Mouse (Mus musculus) embryonic facial prominence, embryonic 15.5 days (tissue): ENCODE measurements around the gene Cherp. TPM values are rescaled to one million over a fixed set of nuclear protein-coding genes. Genes with fewer than 3 reads are reported as not detected.

Source experiments
- ATAC-seq: fragments of 200-750 bp; cut with Nextera tagmentation; 2 replicates; pipeline ENCODE4 v1.8.0; 2017; ENCODE audit warnings: low read depth, moderate TSS enrichment; ENCODE audit not compliant: insufficient number of reproducible peaks, low FRiP score, low TSS enrichment
- H3K27ac ChIP-seq: fragments of 300-500 bp; sonication (generic); replicated peaks from 2 replicates; pipeline ENCODE4 v1.5.1; 2015; ENCODE audit warnings: mild to moderate bottlenecking, inconsistent platforms
- H3K27me3 ChIP-seq: fragments of 300-500 bp; sonication (generic); 2 replicates; pipeline ENCODE4 v1.6.1; 2015; ENCODE audit warnings: inconsistent platforms
- H3K36me3 ChIP-seq: fragments of 300-500 bp; sonication (generic); 2 replicates; pipeline ENCODE4 v1.6.1; 2015; ENCODE audit warnings: mild to moderate bottlenecking, inconsistent platforms
- H3K4me1 ChIP-seq: fragments of 300-500 bp; sonication (generic); 2 replicates; pipeline ENCODE4 v1.6.1; 2015; ENCODE audit warnings: inconsistent platforms
- H3K4me2 ChIP-seq: fragments of 300-500 bp; sonication (generic); replicated peaks from 2 replicates; pipeline ENCODE4 v1.6.1; 2015; ENCODE audit warnings: mild to moderate bottlenecking, inconsistent platforms
- H3K4me3 ChIP-seq: fragments of 300-500 bp; sonication (generic); replicated peaks from 2 replicates; pipeline ENCODE4 v1.5.1; 2015; ENCODE audit warnings: mild to moderate bottlenecking, inconsistent platforms
- H3K9ac ChIP-seq: fragments of 300-500 bp; sonication (generic); 2 replicates; pipeline ENCODE4 v1.6.1; 2015; ENCODE audit warnings: inconsistent platforms
- H3K9me3 ChIP-seq: fragments of 300-500 bp; sonication (generic); replicated peaks from 2 replicates; pipeline ENCODE4 v1.6.1; 2016; ENCODE audit warnings: inconsistent platforms
- WGBS: fragments of 180-500 bp; shearing (Covaris S2); methylation state at CpG from one replicate; pipeline ENCODE4 v1.1.7; 2015; 5-methylcytosine and 5-hydroxymethylcytosine counted together
- polyA plus RNA-seq: library from polyadenylated mRNA; unstranded; fragments of >200 nt; fragmentation: Nextera tagmentation; extraction: Ambion mirVana; gene quantifications from 2 replicates; pipeline ENCODE4 v1.2.1, GENCODE M21; 2015

Gene Cherp
- polyA plus RNA-seq, 1 experiment from 2014 or later = 68.6 TPM

- ATAC-seq = no peak
- Histone ChIP-seq H3K27ac (no peak overlapping the region), H3K4me2 (no peak overlapping the region), H3K9me3 (no peaks in the 10 kb centered on the region), H3K9ac (no peak overlapping the region), H3K36me3 (peaks cover 29% of the 10 kb centered on the region), H3K4me3 (no peak overlapping the region), H3K27me3 (no peaks in the 10 kb centered on the region), H3K4me1 (peaks cover 12% of the 10 kb centered on the region)
- 82% methylated on average over 4 of the region's 4 CpGs for WGBS
These were observed 23.5 kb upstream of the Cherp start for GRCm38 (mm10) chr8:72498527-72498926.

GRCm38 (mm10) chr8:72497911-72498310, 22.9 kb upstream of the Cherp start:
- Histone ChIP-seq H3K36me3 (peaks cover 29% of the 10 kb centered on the region), H3K4me3 (no peak overlapping the region), H3K4me2 (no peak overlapping the region), H3K9ac (no peak overlapping the region), H3K4me1 (peaks cover 16% of the 10 kb centered on the region), H3K27me3 (no peaks in the 10 kb centered on the region), H3K9me3 (no peaks in the 10 kb centered on the region), H3K27ac (no peak overlapping the region)
- 59% methylated on average over 1 of the region's 1 CpGs for WGBS
- no peak for ATAC-seq

GRCm38 (mm10) chr8:72496217-72496616, 21.2 kb upstream of the Cherp start:
- ATAC-seq = no peak
- H3K4me3 ChIP-seq = no peak overlapping the region
- H3K4me1 ChIP-seq = peaks cover 24% of the 10 kb centered on the region
- no peak overlapping the region for H3K4me2 ChIP-seq
- no peaks in the 10 kb centered on the region for H3K9me3 ChIP-seq
- no peak overlapping the region for H3K27ac ChIP-seq
- H3K9ac ChIP-seq = no peak overlapping the region
- peaks cover 29% of the 10 kb centered on the region for H3K36me3 ChIP-seq
- WGBS = 89% methylated on average over 19 of the region's 19 CpGs
- no peaks in the 10 kb centered on the region for H3K27me3 ChIP-seq

- no peaks in the 10 kb centered on the region for H3K9me3 ChIP-seq
- H3K4me3 ChIP-seq = no peak overlapping the region
- H3K4me1 ChIP-seq = peaks cover 30% of the 10 kb centered on the region
- no peak overlapping the region for H3K27ac ChIP-seq
- 86% methylated on average over 23 of the region's 23 CpGs for WGBS
- no peak overlapping the region for H3K4me2 ChIP-seq
- no peak for ATAC-seq
- no peak overlapping the region for H3K9ac ChIP-seq
- H3K27me3 ChIP-seq = no peaks in the 10 kb centered on the region
- peaks cover 29% of the 10 kb centered on the region for H3K36me3 ChIP-seq
These were observed 20.5 kb upstream of the Cherp start for GRCm38 (mm10) chr8:72495411-72496111.

GRCm38 (mm10) chr8:72493381-72493780, 18.4 kb upstream of the Cherp start:
- H3K4me3 ChIP-seq = peak overlapping the region; percentile 98
- WGBS = 8% methylated on average over 8 of the region's 8 CpGs
- no peaks in the 10 kb centered on the region for H3K27me3 ChIP-seq
- peak overlapping the region; percentile 69 for H3K27ac ChIP-seq
- peak overlapping the region; percentile 68 for H3K4me2 ChIP-seq
- H3K36me3 ChIP-seq = peaks cover 36% of the 10 kb centered on the region
- peak overlapping the region; percentile 37 for H3K9ac ChIP-seq
- no peaks in the 10 kb centered on the region for H3K9me3 ChIP-seq
- H3K4me1 ChIP-seq = peaks cover 32% of the 10 kb centered on the region
- ATAC-seq = no peak

GRCm38 (mm10) chr8:72492622-72493081, 17.6 kb upstream of the Cherp start:
- peaks cover 44% of the 10 kb centered on the region for H3K36me3 ChIP-seq
- WGBS = under 1% methylated on average over 56 of the region's 56 CpGs
- peak; percentile 99 for ATAC-seq

GRCm38 (mm10) chr8:72491680-72492621, 16.9 kb upstream of the Cherp start, which contains the start of gene Slc35e1:
TSS of gene Slc35e1 (minus strand) at chr8:72492614.
- peak; percentile 9 for ATAC-seq
- no peaks in the 10 kb centered on the region for H3K27me3 ChIP-seq
- peaks cover 49% of the 10 kb centered on the region for H3K36me3 ChIP-seq
- H3K9ac ChIP-seq = peak within 1 kb of the TSS; percentile 87
- H3K9me3 ChIP-seq = no peaks in the 10 kb centered on the region
- peak within 1 kb of the TSS; percentile 90 for H3K4me2 ChIP-seq
- H3K4me3 ChIP-seq = peak within 1 kb of the TSS; percentile 98
- peaks cover 32% of the 10 kb centered on the region for H3K4me1 ChIP-seq
- under 1% methylated on average over 84 of the region's 98 CpGs for WGBS
- H3K27ac ChIP-seq = peak within 1 kb of the TSS; percentile 81

More at GRCm38 (mm10) chr8:72492622-72493081, 17.6 kb upstream of the Cherp start:
- H3K4me2 ChIP-seq = peak overlapping the region; percentile 90
- H3K9me3 ChIP-seq = no peaks in the 10 kb centered on the region
- no peaks in the 10 kb centered on the region for H3K27me3 ChIP-seq
- peak overlapping the region; percentile 98 for H3K4me3 ChIP-seq
- H3K4me1 ChIP-seq = peaks cover 32% of the 10 kb centered on the region
- H3K27ac ChIP-seq = peak overlapping the region; percentile 81
- H3K9ac ChIP-seq = peak overlapping the region; percentile 87

GRCm38 (mm10) chr8:72491017-72491416, 16.0 kb upstream of the Cherp start:
- no peaks in the 10 kb centered on the region for H3K9me3 ChIP-seq
- no peak overlapping the region for H3K9ac ChIP-seq
- no peak overlapping the region for H3K27ac ChIP-seq
- H3K27me3 ChIP-seq = no peaks in the 10 kb centered on the region
- H3K4me2 ChIP-seq = peak overlapping the region; percentile 90
- peaks cover 47% of the 10 kb centered on the region for H3K36me3 ChIP-seq
- H3K4me3 ChIP-seq = peak overlapping the region; percentile 98
- H3K4me1 ChIP-seq = peaks cover 32% of the 10 kb centered on the region
- no peak for ATAC-seq
- WGBS = 76% methylated on average over 2 of the region's 2 CpGs

- no peak overlapping the region for H3K27ac ChIP-seq
- no peak overlapping the region for H3K4me3 ChIP-seq
- H3K4me1 ChIP-seq = peaks cover 26% of the 10 kb centered on the region
- ATAC-seq = no peak
- no peaks in the 10 kb centered on the region for H3K9me3 ChIP-seq
- no peaks in the 10 kb centered on the region for H3K27me3 ChIP-seq
- peaks cover 70% of the 10 kb centered on the region for H3K36me3 ChIP-seq
- no peak overlapping the region for H3K9ac ChIP-seq
- H3K4me2 ChIP-seq = no peak overlapping the region
These were observed 12.0 kb upstream of the Cherp start for GRCm38 (mm10) chr8:72487014-72487413.

- H3K4me2 ChIP-seq = no peak overlapping the region
- no peaks in the 10 kb centered on the region for H3K9me3 ChIP-seq
- ATAC-seq = no peak
- WGBS = 77% methylated on average over 6 of the region's 6 CpGs
- no peak overlapping the region for H3K9ac ChIP-seq
- no peak overlapping the region for H3K27ac ChIP-seq
- peaks cover 14% of the 10 kb centered on the region for H3K4me1 ChIP-seq
- no peak overlapping the region for H3K4me3 ChIP-seq
- peaks cover 80% of the 10 kb centered on the region for H3K36me3 ChIP-seq
- no peaks in the 10 kb centered on the region for H3K27me3 ChIP-seq
These were observed 10.6 kb upstream of the Cherp start for GRCm38 (mm10) chr8:72485456-72486199.

GRCm38 (mm10) chr8:72470684-72471083, 4.3 kb downstream of the Cherp start:
- no peak for ATAC-seq
- H3K9ac ChIP-seq = no peak overlapping the region

More at GRCm38 (mm10) chr8:72470684-72471083, 4.3 kb downstream of the Cherp start:
- Histone ChIP-seq H3K27me3 (no peaks in the 10 kb centered on the region), H3K4me2 (no peak overlapping the region), H3K36me3 (peaks cover 70% of the 10 kb centered on the region), H3K9me3 (no peaks in the 10 kb centered on the region), H3K4me1 (peaks cover 8% of the 10 kb centered on the region), H3K27ac (no peak overlapping the region), H3K4me3 (no peak overlapping the region)
- 93% methylated on average over 7 of the region's 7 CpGs for WGBS
